Mouse (Mus musculus) spleen, adult 2 months (tissue): ENCODE measurements around the gene Scfd2. TPM values are rescaled to one million over a fixed set of nuclear protein-coding genes. Genes with fewer than 3 reads are reported as not detected.

Source experiments
- DNase-seq, 2 experiments: peaks; one replicate each; pipeline versions ENCODE4 v3.0.0 to v3.0.0-alpha.2; 2012 to 2021; ENCODE audit warnings: low spot score in 2 of 2, low read depth in 1 of 2
- H3K27ac ChIP-seq: fragments of 200-500 bp; 2 replicates; pipeline ENCODE4 v1.5.1; 2012; ENCODE audit warnings: low read length, inconsistent platforms; ENCODE audit not compliant: insufficient read depth
- H3K27me3 ChIP-seq: fragments of 200-500 bp; 2 replicates; pipeline ENCODE4 v1.6.1; 2012; ENCODE audit warnings: mild to moderate bottlenecking, moderate library complexity, low read length, inconsistent platforms; ENCODE audit not compliant: control insufficient read depth, insufficient read depth
- H3K36me3 ChIP-seq: fragments of 200-500 bp; 2 replicates; pipeline ENCODE4 v1.6.1; 2012; ENCODE audit warnings: mild to moderate bottlenecking, low read length, inconsistent platforms; ENCODE audit not compliant: control insufficient read depth, insufficient read depth
- H3K4me1 ChIP-seq: fragments of 200-500 bp; 2 replicates; pipeline ENCODE4 v1.6.1; 2011; ENCODE audit warnings: inconsistent platforms; ENCODE audit not compliant: control insufficient read depth, insufficient read depth, insufficient read length
- H3K4me3 ChIP-seq: fragments of 200-500 bp; 2 replicates; pipeline ENCODE4 v1.5.1; 2011; ENCODE audit warnings: mild to moderate bottlenecking, inconsistent platforms; ENCODE audit not compliant: insufficient read depth, insufficient read length; ENCODE audit errors: extremely low read depth
- CTCF ChIP-seq: fragments of 200-500 bp; IDR thresholded peaks from 2 replicates; pipeline ENCODE4 v1.5.1; 2011; ENCODE audit warnings: mild to moderate bottlenecking, inconsistent platforms; ENCODE audit not compliant: insufficient read depth, insufficient read length, insufficient replicate concordance; ENCODE audit errors: extremely low read depth
- POLR2A ChIP-seq: fragments of 200-500 bp; IDR thresholded peaks from 2 replicates; pipeline ENCODE4 v1.6.1; 2011; ENCODE audit warnings: low read depth, low read length, inconsistent platforms
- WGBS: fragments of 180-500 bp; shearing (Covaris S2); methylation state at CpG from one replicate; pipeline ENCODE4 v1.1.7; 2018; 5-methylcytosine and 5-hydroxymethylcytosine counted together
- polyA plus RNA-seq: library from polyadenylated mRNA; depleted of rRNA; stranded (reverse); fragments of >200 nt; gene quantifications from 2 replicates; pipeline ENCODE4 v1.2.3, GENCODE M21; 2012

Gene Scfd2
- polyA plus RNA-seq, 1 experiment: 9.5 TPM

- 84% methylated on average over 6 of the region's 6 CpGs for WGBS
- Histone ChIP-seq H3K4me3 (no peak overlapping the region), H3K27me3 (no peaks in the 10 kb centered on the region), H3K36me3 (no peaks in the 10 kb centered on the region), H3K27ac (no peak overlapping the region), H3K4me1 (no peaks in the 10 kb centered on the region)
- TF ChIP-seq POLR2A: no peak
- TF ChIP-seq CTCF: no peak
- no peak for DNase-seq
Measured at GRCm38 (mm10) chr5:74314501-74314900, 217.1 kb downstream of the Scfd2 start.

- H3K4me1 ChIP-seq: no peaks in the 10 kb centered on the region
- no peaks in the 10 kb centered on the region for H3K27me3 ChIP-seq
- DNase-seq: no peak
- no peak overlapping the region for H3K4me3 ChIP-seq
- no peak overlapping the region for H3K27ac ChIP-seq
- WGBS: 87% methylated on average over 7 of the region's 7 CpGs
- TF ChIP-seq CTCF: no peak
- TF ChIP-seq POLR2A: no peak
- no peaks in the 10 kb centered on the region for H3K36me3 ChIP-seq
Measured at GRCm38 (mm10) chr5:74313542-74313941, 218.0 kb downstream of the Scfd2 start.

GRCm38 (mm10) chr5:74311865-74312264 is 219.7 kb downstream of the Scfd2 start:
- DNase-seq: no peak
- Histone ChIP-seq H3K27ac (no peak overlapping the region), H3K4me3 (no peak overlapping the region), H3K36me3 (no peaks in the 10 kb centered on the region), H3K4me1 (no peaks in the 10 kb centered on the region), H3K27me3 (no peaks in the 10 kb centered on the region)
- WGBS: 82% methylated on average over 6 of the region's 6 CpGs
- TF ChIP-seq POLR2A (no peak), CTCF (no peak)

- no peaks in the 10 kb centered on the region for H3K27me3 ChIP-seq
- 59% methylated on average over 6 of the region's 6 CpGs for WGBS
- TF ChIP-seq POLR2A (no peak), CTCF (peak; percentile 22; the same call in 1 of the 2 replicates)
- no peak for DNase-seq
- no peaks in the 10 kb centered on the region for H3K4me1 ChIP-seq
- H3K36me3 ChIP-seq: no peaks in the 10 kb centered on the region
- H3K27ac ChIP-seq: no peak overlapping the region
- no peak overlapping the region for H3K4me3 ChIP-seq
Measured at GRCm38 (mm10) chr5:74311200-74311825, 220.2 kb downstream of the Scfd2 start.

GRCm38 (mm10) chr5:74310101-74310500 is 221.5 kb downstream of the Scfd2 start:
- TF ChIP-seq POLR2A: no peak
- no peak for TF ChIP-seq CTCF
- WGBS: 92% methylated on average over 5 of the region's 5 CpGs
- no peak for DNase-seq
- Histone ChIP-seq H3K36me3 (no peaks in the 10 kb centered on the region), H3K4me3 (no peak overlapping the region), H3K27me3 (no peaks in the 10 kb centered on the region), H3K27ac (no peak overlapping the region), H3K4me1 (no peaks in the 10 kb centered on the region)

- no peak overlapping the region for H3K4me3 ChIP-seq
- TF ChIP-seq POLR2A (no peak), CTCF (no peak)
- H3K27ac ChIP-seq: no peak overlapping the region
- no peaks in the 10 kb centered on the region for H3K27me3 ChIP-seq
- DNase-seq: no peak
- WGBS: 89% methylated on average over 5 of the region's 5 CpGs
- H3K4me1 ChIP-seq: no peaks in the 10 kb centered on the region
- H3K36me3 ChIP-seq: no peaks in the 10 kb centered on the region
Measured at GRCm38 (mm10) chr5:74307242-74307641, 224.3 kb downstream of the Scfd2 start.

- Histone ChIP-seq H3K27me3 (no peaks in the 10 kb centered on the region), H3K36me3 (no peaks in the 10 kb centered on the region), H3K4me3 (no peak overlapping the region), H3K27ac (no peak overlapping the region; the same call in 1 of the 2 replicates), H3K4me1 (no peaks in the 10 kb centered on the region)
- WGBS: 79% methylated on average over 4 of the region's 4 CpGs
- no peak for DNase-seq
- TF ChIP-seq POLR2A (no peak), CTCF (no peak)
Measured at GRCm38 (mm10) chr5:74305533-74306189, 225.9 kb downstream of the Scfd2 start.

- H3K4me3 ChIP-seq: no peak overlapping the region
- no peaks in the 10 kb centered on the region for H3K4me1 ChIP-seq
- TF ChIP-seq POLR2A (no peak), CTCF (no peak)
- no peak overlapping the region for H3K27ac ChIP-seq
- H3K36me3 ChIP-seq: no peaks in the 10 kb centered on the region
- no peak for DNase-seq
- H3K27me3 ChIP-seq: no peaks in the 10 kb centered on the region
- 68% methylated on average over 4 of the region's 4 CpGs for WGBS
Measured at GRCm38 (mm10) chr5:74304767-74305166, 226.8 kb downstream of the Scfd2 start.
